Mouse (Mus musculus) monocyte, adult 5-6 weeks (primary cell): ENCODE measurements around the gene Gm21885. TPM values are rescaled to one million over a fixed set of nuclear protein-coding genes. Genes with fewer than 3 reads are reported as not detected.

Experiments
- total RNA-seq: library from RNA; stranded (forward); fragments of 200-1000, 200-491, 200-594 nt; gene quantifications from 3 replicates; pipeline ENCODE4 v1.2.3, GENCODE M21; 2017

Gm21885 gene
- total RNA-seq, 1 experiment from 2014 or later, result not detected

Other genes with a start within 250 kb of the Gm21885 start
- gene Tob1, start 70.4 kb upstream of the Gm21885 start, total RNA-seq, result 13.1 to 21.2 TPM (median 16.5 TPM) in 3 replicates
- not detected in 3 replicates for gene Wfikkn2, start 35.9 kb upstream of the Gm21885 start, total RNA-seq
- gene Luc7l3, start 40.1 kb downstream of the Gm21885 start, total RNA-seq, result 180 to 368 TPM (median 210 TPM) in 3 replicates
- gene Ankrd40, start 46.1 kb downstream of the Gm21885 start, total RNA-seq, result 51.5 to 78.7 TPM (median 72.6 TPM) in 3 replicates
- 0.39 to 1.8 TPM (median 0.64 TPM) in 3 replicates for gene Abcc3, start 111.1 kb downstream of the Gm21885 start, total RNA-seq
- gene Cacna1g, start 192.3 kb downstream of the Gm21885 start, total RNA-seq, result not detected in 3 replicates
- gene Spata20, start 204.3 kb downstream of the Gm21885 start, total RNA-seq, result 0.67 TPM in 1 of 3 replicates, not detected in the others
- not detected in 3 replicates for gene Epn3, start 218.1 kb downstream of the Gm21885 start, total RNA-seq
- gene Mycbpap, start 239.9 kb downstream of the Gm21885 start, total RNA-seq, result 0.19 TPM in 1 of 3 replicates, not detected in the others